ENCODE assay signal across 27 mouse cellular contexts in genomic region chr13:41921178-41921577, GRCm38 (mm10).
A peak's percentile ranks its signal among the peaks of the same experiment; 100 is the strongest.
DNase-seq lines count a peak whose midpoint lies in the region; ATAC-seq lines count a peak whose summit lies in the region.
"Had no signal": no experiment of that assay in that cellular context is flagged by ENCODE, and none has a peak within 500 bp of the region (broad histone marks: within the 10 kb centered on the region; RNA-seq: fewer than 3 reads in every experiment).

No protein-coding gene starts in this region.

- no peaks in the 10 kb centered on the region for H3K36me3 ChIP-seq in hindbrain, embryonic 16.5 days (ENCODE audit: control insufficient read depth, insufficient read depth, low read length)
- H3K36me3 ChIP-seq: embryonic facial prominence, embryonic 10.5 days; embryonic facial prominence, embryonic 13.5 days; forebrain, embryonic 12.5 days; forebrain, embryonic 15.5 days; heart, embryonic 10.5 days; heart, embryonic 13.5 days had no signal

- H3K27ac ChIP-seq in hindbrain, embryonic 16.5 days (ENCODE audit: low read depth, low read length), result no peak overlapping the region
- H3K27ac ChIP-seq: embryonic facial prominence, embryonic 10.5 days; embryonic facial prominence, embryonic 13.5 days; forebrain, embryonic 12.5 days; forebrain, embryonic 15.5 days; heart, adult 2 months; heart, embryonic 10.5 days; heart, embryonic 13.5 days; hindbrain, embryonic 14.5 days had no signal

- H3K9ac ChIP-seq in hindbrain, embryonic 16.5 days (ENCODE audit: low read depth, low read length), result no peak overlapping the region
- H3K9ac ChIP-seq: embryonic facial prominence, embryonic 13.5 days; forebrain, embryonic 12.5 days; forebrain, embryonic 15.5 days; heart, embryonic 13.5 days; hindbrain, embryonic 14.5 days had no signal

- peak; percentile 59 for ATAC-seq in activated CD4-positive, CD25-positive, alpha-beta regulatory T cell, adult 4 months
- ATAC-seq in hindbrain, embryonic 16.5 days, result no peak
- ATAC-seq: forebrain, embryonic 15.5 days; intestine, embryonic 16.5 days had no signal

- H3K9me3 ChIP-seq in hindbrain, embryonic 16.5 days (ENCODE audit: control insufficient read depth, low read length), result no peaks in the 10 kb centered on the region
- H3K9me3 ChIP-seq: embryonic facial prominence, embryonic 10.5 days; embryonic facial prominence, embryonic 13.5 days; forebrain, embryonic 12.5 days; forebrain, embryonic 15.5 days; heart, embryonic 10.5 days; heart, embryonic 13.5 days had no signal

- no peaks in the 10 kb centered on the region for H3K27me3 ChIP-seq in hindbrain, embryonic 16.5 days (replicated peaks; ENCODE audit: control insufficient read depth, insufficient read depth, low read length)
- H3K27me3 ChIP-seq: embryonic facial prominence, embryonic 13.5 days; forebrain, embryonic 12.5 days; forebrain, embryonic 15.5 days; heart, embryonic 13.5 days had no signal

- peaks cover 3% of the 10 kb centered on the region; the same call in 1 of the 2 replicates for H3K4me1 ChIP-seq in hindbrain, embryonic 16.5 days (ENCODE audit: control insufficient read depth, insufficient read depth, low read depth, low read length)
- H3K4me1 ChIP-seq: embryonic facial prominence, embryonic 13.5 days; heart, embryonic 10.5 days; heart, embryonic 13.5 days had no signal

- no peak overlapping the region for H3K4me2 ChIP-seq in hindbrain, embryonic 16.5 days (ENCODE audit: low read length)
- H3K4me2 ChIP-seq: embryonic facial prominence, embryonic 13.5 days; forebrain, embryonic 12.5 days; forebrain, embryonic 15.5 days; heart, embryonic 13.5 days; hindbrain, embryonic 14.5 days had no signal

- WGBS in hindbrain, embryonic 16.5 days, result 87% methylated on average over 6 of the region's 6 CpGs

- no peak overlapping the region for H3K4me3 ChIP-seq in hindbrain, embryonic 16.5 days (ENCODE audit: low read length)
- H3K4me3 ChIP-seq: embryonic facial prominence, embryonic 10.5 days; embryonic facial prominence, embryonic 13.5 days; erythroblast, embryonic 14.5 days; forebrain, embryonic 12.5 days; forebrain, embryonic 15.5 days; heart, adult 2 months; heart, embryonic 10.5 days; heart, embryonic 13.5 days had no signal

- peak; percentile 47 for DNase-seq in CD4-positive, CD25-positive, alpha-beta regulatory T cell, adult 2 months (ENCODE audit: low read depth, low spot score)
- DNase-seq in naive thymus-derived CD4-positive, alpha-beta T cell, adult 2 months (ENCODE audit: low read depth), result peak; percentile 55
- DNase-seq in adrenal gland, adult (ENCODE audit: inconsistent age in 2 of 2, low spot score in 1 of 2), result no peak
- no peak for DNase-seq in cerebellum, adult 11 months
- DNase-seq: adrenal gland, postnatal 10 days; adrenal gland, postnatal 36 days; cerebellum, adult 2 months; cerebellum, adult 9-11 months; cerebellum, postnatal 25 days; embryo, embryonic 11 days; gastrocnemius, postnatal 10 days; gastrocnemius, postnatal 36 days; heart, adult 2 months; heart, postnatal 14 days; heart, postnatal 4 days; kidney, adult 18-20 months had no signal

Comparison
In these comparisons a context has a peak if more than half of its experiments do, and no peak if none do; other contexts are left out.
1. DNase-seq: peak in CD4-positive, CD25-positive, alpha-beta regulatory T cell, adult 2 months (single experiment) and naive thymus-derived CD4-positive, alpha-beta T cell, adult 2 months (single experiment); none in adrenal gland, adult (0 of 2) and cerebellum, adult 11 months (single experiment).